Mouse (Mus musculus): ENCODE data around the gene Adgrf1.

- no peak for TF ChIP-seq CTCF (IDR thresholded peaks at IDR 0.05; ENCODE audit: control insufficient read depth, insufficient read depth, insufficient read length)
- TF ChIP-seq MAX (IDR thresholded peaks at IDR 0.05) = no peak
- no peak for TF ChIP-seq CEBPB (IDR thresholded peaks at IDR 0.05; ENCODE audit: low read depth)
- no peak for TF ChIP-seq USF1 (IDR thresholded peaks at IDR 0.05; ENCODE audit: low read depth)
- no peak for TF ChIP-seq MYOG (IDR thresholded peaks at IDR 0.05; ENCODE audit: control insufficient read depth, extremely low read depth, insufficient read length)
Observed at GRCm38 (mm10) chr17:43257699-43258098, 12.4 kb upstream of the Adgrf1 start.
